Comparison of ENCODE assay signal across 8 mouse cellular contexts in genomic region chr11:98836651-98837141, GRCm38 (mm10). TPM values are rescaled to one million over a fixed set of nuclear protein-coding genes. Genes with fewer than 3 reads are reported as not detected.
DNase-seq lines count a peak whose midpoint lies in the region; ATAC-seq and TF ChIP-seq lines count a peak whose summit lies in the region.

Gene Rapgefl1, plus strand, starts transcription at chr11:98836785.

- H3K79me2 ChIP-seq in MEL (ENCODE audit: control insufficient read depth, insufficient read depth, low read length, poor library complexity), result no peaks in the 10 kb centered on the region; the same call in 1 of the 2 replicates

- H3K9me3 ChIP-seq in MEL (replicated peaks; ENCODE audit: insufficient read depth, low read length), result no peaks in the 10 kb centered on the region
- no peaks in the 10 kb centered on the region for H3K9me3 ChIP-seq in forebrain, embryonic 15.5 days
- H3K9me3 ChIP-seq in lung, embryonic 16.5 days (ENCODE audit: control insufficient read depth, low read length), result no peaks in the 10 kb centered on the region

- TF ChIP-seq CTCF in MEL (IDR thresholded peaks at IDR 0.05 in 2 of 3, conservative IDR thresholded peaks at IDR 0.05 in 1 of 3; ENCODE audit: control insufficient read depth in 1 of 3, insufficient read depth in 1 of 3, low read depth in 2 of 3, low read length in 3 of 3, poor library complexity in 1 of 3, severe bottlenecking in 1 of 3), result 0 out of 6 replicates have a peak, but pooled peaks of 1 of the 3 experiments have one; percentile 2

- DNase-seq in MEL (ENCODE audit: low read depth, low spot score), result peak; percentile 88
- DNase-seq in cerebellum, adult 11-12 months, result peak; percentile 84
- DNase-seq in heart, postnatal 36 days, result peak; percentile 82 to 83
- peak; percentile 63 to 75 for DNase-seq in layer of hippocampus, adult 8-10 months (ENCODE audit: low spot score in 2 of 2)
- DNase-seq in ovary, postnatal 10 days (ENCODE audit: low spot score), result peak; percentile 62
- DNase-seq in thymus, postnatal 0 days (ENCODE audit: low spot score), result peak; percentile 81

- no peak for TF ChIP-seq RAD21 in MEL (IDR thresholded peaks at IDR 0.05; ENCODE audit: low read depth, low read length)

- 1% methylated on average over 45 of the region's 48 CpGs for WGBS in forebrain, embryonic 15.5 days
- WGBS in lung, embryonic 16.5 days, result 0% methylated on average over 41 of the region's 48 CpGs

- peaks cover 3 to 13% of the 10 kb centered on the region in 2 experiments for H3K36me3 ChIP-seq in MEL (ENCODE audit: control insufficient read depth in 1 of 2, insufficient read depth in 2 of 2, low read length in 2 of 2)
- peaks cover 27% of the 10 kb centered on the region for H3K36me3 ChIP-seq in forebrain, embryonic 15.5 days
- H3K36me3 ChIP-seq in lung, embryonic 16.5 days (ENCODE audit: control insufficient read depth, insufficient read depth, low read length), result peaks cover 23% of the 10 kb centered on the region

- TF ChIP-seq POLR2A in MEL (IDR thresholded peaks at IDR 0.05; ENCODE audit: control insufficient read depth in 1 of 2, insufficient read depth in 1 of 2, low read depth in 1 of 2, low read length in 2 of 2, poor library complexity in 1 of 2), result 0 out of 4 replicates have a peak, but pooled peaks of 1 of the 2 experiments have one; percentile 15

- H3K4me1 ChIP-seq in MEL (ENCODE audit: control insufficient read depth in 1 of 2, insufficient read depth in 2 of 2, low read length in 2 of 2), result peaks cover 0 to 5% of the 10 kb centered on the region in 2 experiments; a peak in 1 of 4 replicates
- H3K4me1 ChIP-seq in forebrain, embryonic 15.5 days, result peaks cover 25% of the 10 kb centered on the region
- H3K4me1 ChIP-seq in lung, embryonic 16.5 days (replicated peaks; ENCODE audit: control insufficient read depth, insufficient read depth, low read length), result peaks cover 8% of the 10 kb centered on the region; the same call in 1 of the 2 replicates

- peak; percentile 91 for ATAC-seq in forebrain, embryonic 15.5 days (replicated peaks)
- ATAC-seq in lung, embryonic 16.5 days (ENCODE audit: low read depth), result peak; percentile 95

- H3K4me2 ChIP-seq in forebrain, embryonic 15.5 days (replicated peaks), result peak within 1 kb of the TSS; percentile 96
- H3K4me2 ChIP-seq in lung, embryonic 16.5 days (ENCODE audit: low read depth, low read length), result peak within 1 kb of the TSS; percentile 100

- peak within 1 kb of the TSS; percentile 85 for H3K9ac ChIP-seq in MEL (ENCODE audit: control insufficient read depth, low read depth, low read length, poor library complexity, severe bottlenecking)
- peak within 1 kb of the TSS; percentile 85 for H3K9ac ChIP-seq in forebrain, embryonic 15.5 days (replicated peaks)
- H3K9ac ChIP-seq in lung, embryonic 16.5 days (ENCODE audit: low read length), result peak within 1 kb of the TSS; percentile 76

- H3K4me3 ChIP-seq in MEL (ENCODE audit: control insufficient read depth in 1 of 2, insufficient read depth in 1 of 2, low read depth in 2 of 2, low read length in 2 of 2), result peak within 1 kb of the TSS; percentile 75 to 98
- H3K4me3 ChIP-seq in forebrain, embryonic 15.5 days, result peak within 1 kb of the TSS; percentile 74
- peak within 1 kb of the TSS; percentile 70 for H3K4me3 ChIP-seq in lung, embryonic 16.5 days (ENCODE audit: low read length)

- intact Hi-C loops in heart, postnatal 36 days (cut with DNase I), result no loop called here

- H3K27ac ChIP-seq in MEL (ENCODE audit: control insufficient read depth, low read depth, low read length), result no peak within 1 kb of the TSS
- H3K27ac ChIP-seq in forebrain, embryonic 15.5 days (replicated peaks), result peak within 1 kb of the TSS; percentile 34; the same call in 1 of the 2 replicates
- H3K27ac ChIP-seq in lung, embryonic 16.5 days (ENCODE audit: low read length), result 0 out of 2 replicates have a peak within 1 kb of the TSS, but pooled peaks have one; percentile 29

- TF ChIP-seq EP300 in MEL (IDR thresholded peaks at IDR 0.05; ENCODE audit: low read depth in 1 of 2, low read length in 2 of 2), result no peak

- no peaks in the 10 kb centered on the region for H3K27me3 ChIP-seq in MEL (ENCODE audit: control insufficient read depth in 1 of 2, insufficient read depth in 2 of 2, low read length in 2 of 2)
- no peaks in the 10 kb centered on the region for H3K27me3 ChIP-seq in forebrain, embryonic 15.5 days
- peaks cover 8% of the 10 kb centered on the region; the same call in 1 of the 2 replicates for H3K27me3 ChIP-seq in lung, embryonic 16.5 days (ENCODE audit: control insufficient read depth, insufficient read depth, low read depth, low read length)

TF ChIP-seq in MEL, 35 proteins besides CTCF, POLR2A, EP300 and RAD21:
- peak; percentile 52; the same call in 1 of the 2 replicates for TF ChIP-seq MXI1 (IDR thresholded peaks at IDR 0.05; ENCODE audit: low read depth, low read length)
- no peak for TF ChIP-seq KAT2A (conservative IDR thresholded peaks at IDR 0.05; ENCODE audit: low read depth, low read length)
- TF ChIP-seq POLR2AphosphoS5 (IDR thresholded peaks at IDR 0.05; ENCODE audit: borderline replicate concordance, low read depth, low read length), result no peak
- no peak for TF ChIP-seq CHD2 (IDR thresholded peaks at IDR 0.05; ENCODE audit: low read length)
- TF ChIP-seq HCFC1 (IDR thresholded peaks at IDR 0.05; ENCODE audit: low read depth, low read length), result peak; percentile 40; the same call in 1 of the 2 replicates
- TF ChIP-seq MEF2A (IDR thresholded peaks at IDR 0.05; ENCODE audit: extremely low read depth, insufficient replicate concordance, low read depth, low read length, poor library complexity, severe bottlenecking), result no peak
- TF ChIP-seq USF1 (IDR thresholded peaks at IDR 0.05; ENCODE audit: low read depth, low read length), result 0 out of 2 replicates have a peak, but pooled peaks have one; percentile 10
- peak; percentile 28; the same call in 1 of the 2 replicates for TF ChIP-seq NELFE (IDR thresholded peaks at IDR 0.05; ENCODE audit: low read depth, low read length)
- peak; percentile 63 for TF ChIP-seq NRF1 (IDR thresholded peaks at IDR 0.05; ENCODE audit: insufficient read depth, low read depth, low read length, poor library complexity, severe bottlenecking)
- peak; percentile 60 for TF ChIP-seq SIN3A (IDR thresholded peaks at IDR 0.05; ENCODE audit: low read length)
- TF ChIP-seq SMC3 (IDR thresholded peaks at IDR 0.05; ENCODE audit: low read depth, low read length), result peak; percentile 8; the same call in 1 of the 2 replicates
- peak; percentile 83; the same call in 1 of the 2 replicates for TF ChIP-seq MAZ (IDR thresholded peaks at IDR 0.05; ENCODE audit: low read depth, low read length)
- TF ChIP-seq ELF1 (IDR thresholded peaks at IDR 0.05; ENCODE audit: low read depth, low read length), result 0 out of 2 replicates have a peak, but pooled peaks have one; percentile 13
- TF ChIP-seq ZNF384 (IDR thresholded peaks at IDR 0.05; ENCODE audit: low read depth, low read length), result no peak
- 0 out of 2 replicates have a peak, but pooled peaks have one; percentile 6 for TF ChIP-seq TCF12 (IDR thresholded peaks at IDR 0.05; ENCODE audit: low read depth, low read length)
- 0 out of 2 replicates have a peak, but pooled peaks have one; percentile 69 for TF ChIP-seq UBTF (IDR thresholded peaks at IDR 0.05; ENCODE audit: borderline replicate concordance, insufficient read depth, low read depth, low read length)
TF ChIP-seq in MEL: peak in this region for 11.

RNA-seq across cellular contexts. Expression of gene Rapgefl1, which starts in this region (rescaled TPM):
- 0.46 and 0.58 TPM in 2 replicates for total RNA-seq in MEL (2012; rRNA removed)
- 1 to 10 TPM in 1 of 2 experiments, not detected in 1; 1.4 TPM for polyA plus RNA-seq in MEL (2012; ENCODE audit: insufficient read depth in 1 of 2, insufficient read length in 2 of 2, low read depth in 1 of 2, low replicate concordance in 2 of 2, missing spikeins in 1 of 2)
- 4.2 and 5.8 TPM in 2 replicates for polyA plus RNA-seq in forebrain, embryonic 15.5 days (2015; fragmentation: Nextera tagmentation; extraction: Ambion mirVana)
- total RNA-seq in heart, postnatal 36 days (2021), result under 1 TPM; 0.57 to 0.72 TPM
- total RNA-seq in layer of hippocampus, adult 8-10 months (2022), result 100 to 1,000 TPM; 171 to 203 (median 197) TPM
- 1.3 and 1.4 TPM in 2 replicates for polyA plus RNA-seq in lung, embryonic 16.5 days (2015; fragmentation: Nextera tagmentation; extraction: Ambion mirVana)
- polyA plus RNA-seq in thymus, postnatal 0 days (2015; fragmentation: Nextera tagmentation; extraction: Ambion mirVana), result 0.86 and 1.1 TPM in 2 replicates

Comparison
In these comparisons a context has a peak if more than half of its experiments do, and no peak if none do; other contexts are left out.
1. RNA of gene Rapgefl1 (total RNA-seq): 171 to 203 TPM in layer of hippocampus, adult 8-10 months; 0.57 to 0.72 TPM in heart, postnatal 36 days and 0.46 to 0.58 TPM in MEL; every median in the first group is over 10 times any median in the second.
2. Peak in DNase-seq in heart, postnatal 36 days; RNA of the gene not detected or under 1 TPM.
3. Peak in every context shown above with its lines, with median percentiles within 50 percentile points of each other: DNase-seq, H3K4me3 ChIP-seq and H3K9ac ChIP-seq.